Mouse (Mus musculus): ENCODE measurements around the gene 4930402H24Rik.

DNA sequence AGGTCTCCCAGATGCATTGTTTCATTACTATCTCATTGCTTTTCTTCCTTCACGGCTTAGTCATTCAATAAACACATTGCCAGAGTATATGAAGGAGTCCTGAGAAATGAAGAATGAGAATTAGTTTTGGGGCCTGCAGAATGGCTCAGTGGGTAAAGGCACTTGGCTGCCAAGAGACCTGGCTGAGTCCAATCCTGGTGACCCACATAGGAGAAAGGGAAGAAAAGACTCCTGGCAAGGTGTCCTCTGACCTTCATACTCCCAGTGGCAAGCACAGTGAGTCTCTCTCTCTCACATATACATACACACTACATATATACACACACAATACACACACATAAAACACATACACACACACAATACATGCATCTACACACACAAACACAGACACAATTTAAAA, 68.1 kb downstream of the 4930402H24Rik start:
- no peak for TF ChIP-seq NANOG (IDR thresholded peaks at IDR 0.05; ENCODE audit: borderline replicate concordance, low read length)
- TF ChIP-seq CTCF (conservative IDR thresholded peaks at IDR 0.05; ENCODE audit: low read length) = no peak
